Mouse (Mus musculus): ENCODE measurements around the gene Tfb1m.

The Tfb1m gene

GRCm38 (mm10) chr17:3557331-3558311 lies at the start of gene Tfb1m:
TSS of gene Tfb1m (minus strand) at chr17:3557781.
- in situ Hi-C loops (cut with MseI, MboI), result no loop called here

- in situ Hi-C loops (cut with MseI, MboI), result no loop called here
These were observed 45.5 kb upstream of the Tfb1m start for GRCm38 (mm10) chr17:3602954-3603672.

GRCm38 (mm10) chr17:3598393-3598792 lies 40.8 kb upstream of the Tfb1m start:
- in situ Hi-C loops (cut with MseI, MboI), result loop anchor here in 1 of 2 experiments (25.0 kb wide), 1 partner anchor 164 kb away; no protein-coding TSS in a partner anchor

- in situ Hi-C loops (cut with MseI, MboI), result loop anchor here in 1 of 2 experiments (25.0 kb wide), 1 partner anchor 164 kb away; no protein-coding TSS in a partner anchor
These were observed 40.3 kb upstream of the Tfb1m start for GRCm38 (mm10) chr17:3597866-3598265.

- in situ Hi-C loops (cut with MseI, MboI), result loop anchor here in 1 of 2 experiments (25.0 kb wide), 1 partner anchor 165 kb away; no protein-coding TSS in a partner anchor
These were observed 39.5 kb upstream of the Tfb1m start for GRCm38 (mm10) chr17:3597130-3597529.

GRCm38 (mm10) chr17:3570876-3571275 lies 13.3 kb upstream of the Tfb1m start:
- in situ Hi-C loops (cut with MseI, MboI), result loop anchor here in 1 of 2 experiments (5.0 kb wide), 1 partner anchor 221 kb away; no protein-coding TSS in a partner anchor

GRCm38 (mm10) chr17:3562405-3562804 lies 4.8 kb upstream of the Tfb1m start:
- in situ Hi-C loops (cut with MseI, MboI), result loop anchor here in 1 of 2 experiments (5.0 kb wide), 1 partner anchor 540 kb away; no protein-coding TSS in a partner anchor

GRCm38 (mm10) chr17:3560534-3560933 lies 3.0 kb upstream of the Tfb1m start:
- in situ Hi-C loops (cut with MseI, MboI), result loop anchor here in 1 of 2 experiments (5.0 kb wide), 1 partner anchor 542 kb away; no protein-coding TSS in a partner anchor

- in situ Hi-C loops (cut with MseI, MboI), result no loop called here
These were observed 832 bp upstream of the Tfb1m start for GRCm38 (mm10) chr17:3558356-3558870.

- in situ Hi-C loops (cut with MseI, MboI), result no loop called here
These were observed 1.3 kb downstream of the Tfb1m start for GRCm38 (mm10) chr17:3556251-3556650.

GRCm38 (mm10) chr17:3547725-3548124 lies 9.9 kb downstream of the Tfb1m start:
- in situ Hi-C loops (cut with MseI, MboI), result no loop called here

GRCm38 (mm10) chr17:3541033-3541432 lies 16.5 kb downstream of the Tfb1m start:
- in situ Hi-C loops (cut with MseI, MboI), result no loop called here

- in situ Hi-C loops (cut with MseI, MboI), result no loop called here
These were observed 17.3 kb downstream of the Tfb1m start for GRCm38 (mm10) chr17:3540304-3540703.

- in situ Hi-C loops (cut with MseI, MboI), result no loop called here
These were observed 24.2 kb downstream of the Tfb1m start for GRCm38 (mm10) chr17:3533425-3533824.

GRCm38 (mm10) chr17:3532254-3532653 lies 25.3 kb downstream of the Tfb1m start, which contains the start of gene Cldn20:
TSS of gene Cldn20 (plus strand) at chr17:3532554.
- in situ Hi-C loops (cut with MseI, MboI), result no loop called here

GRCm38 (mm10) chr17:3531641-3532040 lies 25.9 kb downstream of the Tfb1m start:
- in situ Hi-C loops (cut with MseI, MboI), result no loop called here

GRCm38 (mm10) chr17:3530549-3530948 lies 27.0 kb downstream of the Tfb1m start:
- in situ Hi-C loops (cut with MseI, MboI), result no loop called here

GRCm38 (mm10) chr17:3529523-3529922 lies 28.1 kb downstream of the Tfb1m start:
- in situ Hi-C loops (cut with MseI, MboI), result no loop called here

GRCm38 (mm10) chr17:3527841-3528471 lies 29.6 kb downstream of the Tfb1m start:
- in situ Hi-C loops (cut with MseI, MboI), result no loop called here

- in situ Hi-C loops (cut with MseI, MboI), result no loop called here
These were observed 37.2 kb downstream of the Tfb1m start for GRCm38 (mm10) chr17:3520344-3520743.

- in situ Hi-C loops (cut with MseI, MboI), result no loop called here
These were observed 41.2 kb downstream of the Tfb1m start for GRCm38 (mm10) chr17:3516406-3516805.

Measured in mouse trophoblast stem cell (cell line).